Mouse (Mus musculus) embryonic facial prominence, embryonic 13.5 days (tissue): ENCODE measurements around the gene Zfp979. TPM values are rescaled to one million over a fixed set of nuclear protein-coding genes. Genes with fewer than 3 reads are reported as not detected.
"Not testable (repeated sequence)": the region's sequence is repeated elsewhere in the genome, so short reads cannot be mapped to it uniquely, and the experiment has no call there.

Experiments
- ATAC-seq: fragments of 200-750 bp; cut with Nextera tagmentation; 2 replicates; pipeline ENCODE4 v1.8.0; 2017; ENCODE audit warnings: low read depth; ENCODE audit not compliant: insufficient number of reproducible peaks, insufficient read depth, low FRiP score, low TSS enrichment
- H3K27ac ChIP-seq: fragments of 300-500 bp; sonication (generic); 2 replicates; pipeline ENCODE4 v1.5.1; 2015; ENCODE audit warnings: moderate library complexity, mild to moderate bottlenecking, inconsistent platforms
- H3K27me3 ChIP-seq: fragments of 300-500 bp; sonication (generic); 2 replicates; pipeline ENCODE4 v1.6.1; 2015; ENCODE audit warnings: mild to moderate bottlenecking, inconsistent platforms
- H3K36me3 ChIP-seq: fragments of 300-500 bp; sonication (generic); 2 replicates; pipeline ENCODE4 v1.6.1; 2015; ENCODE audit warnings: mild to moderate bottlenecking, inconsistent platforms
- H3K4me1 ChIP-seq: fragments of 300-500 bp; sonication (generic); 2 replicates; pipeline ENCODE4 v1.6.1; 2015; ENCODE audit warnings: inconsistent platforms
- H3K4me2 ChIP-seq: fragments of 300-500 bp; sonication (generic); 2 replicates; pipeline ENCODE4 v1.6.1; 2015; ENCODE audit warnings: moderate library complexity, mild to moderate bottlenecking, inconsistent platforms
- H3K4me3 ChIP-seq: fragments of 300-500 bp; sonication (generic); 2 replicates; pipeline ENCODE4 v1.5.1; 2015; ENCODE audit warnings: mild to moderate bottlenecking, inconsistent platforms
- H3K9ac ChIP-seq: fragments of 300-500 bp; sonication (generic); 2 replicates; pipeline ENCODE4 v1.6.1; 2015; ENCODE audit warnings: mild to moderate bottlenecking, inconsistent platforms
- H3K9me3 ChIP-seq: fragments of 300-500 bp; sonication (generic); 2 replicates; pipeline ENCODE4 v1.6.1; 2016; ENCODE audit warnings: inconsistent platforms
- WGBS: fragments of 180-500 bp; shearing (Covaris S2); methylation state at CpG from one replicate; pipeline ENCODE4 v1.1.7; 2015; ENCODE audit warnings: mixed read lengths; 5-methylcytosine and 5-hydroxymethylcytosine counted together
- polyA plus RNA-seq: library from polyadenylated mRNA; unstranded; fragments of >200 nt; fragmentation: Nextera tagmentation; extraction: Ambion mirVana; gene quantifications from 2 replicates; pipeline ENCODE4 v1.2.1, GENCODE M21; 2015

Gene Zfp979
- polyA plus RNA-seq: 2.4 and 2.8 TPM in 2 replicates

DNA sequence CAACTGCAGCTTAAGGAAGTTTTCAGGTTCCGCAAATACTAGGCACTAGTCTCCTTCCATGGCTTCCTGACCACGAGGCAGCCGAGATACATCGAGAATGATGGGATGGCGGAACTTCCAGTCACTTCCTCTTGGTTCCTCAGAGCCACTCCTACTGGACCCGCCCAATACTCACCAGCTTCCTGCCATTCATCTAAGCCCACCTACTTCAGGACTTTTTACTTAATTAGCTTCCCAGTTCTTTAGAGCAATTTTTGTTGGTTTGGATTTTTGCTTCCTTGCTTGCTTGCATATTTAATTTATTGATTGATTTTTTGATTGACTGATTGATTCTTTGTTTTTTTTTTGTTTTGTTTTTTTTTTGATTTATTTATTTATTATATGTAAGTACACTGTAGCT, at the start of gene Zfp979:
Gene Zfp979, minus strand, starts transcription at position 101 of the 400 bp plus-strand sequence.
- H3K4me1 ChIP-seq, H3K4me2 ChIP-seq, H3K36me3 ChIP-seq, ATAC-seq, H3K27ac ChIP-seq, H3K9me3 ChIP-seq, H3K9ac ChIP-seq, H3K27me3 ChIP-seq, H3K4me3 ChIP-seq: not testable (repeated sequence)
- WGBS: no CpG with 5 or more reads among the region's 6 CpGs

DNA sequence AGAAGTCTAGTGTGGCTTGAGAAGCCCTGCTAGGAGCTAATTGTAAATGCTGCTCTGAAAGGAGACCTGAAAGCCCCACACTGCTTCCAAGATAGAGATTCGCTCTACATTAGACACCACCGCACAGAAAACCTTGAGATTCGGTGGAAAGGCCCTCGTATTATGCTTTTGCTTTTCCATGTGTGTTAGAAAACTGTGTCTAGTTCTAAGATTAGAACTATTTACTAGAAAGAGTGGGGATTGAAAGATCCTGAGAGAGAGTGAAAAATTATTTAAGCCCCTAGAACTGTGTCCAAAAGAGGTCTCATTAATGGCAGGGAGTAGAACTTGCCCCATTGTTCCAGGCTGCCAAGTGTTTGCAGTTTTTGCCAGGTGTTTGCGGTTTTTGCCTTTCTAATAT, 12.9 kb upstream of the Zfp979 start:
- not testable (repeated sequence) for H3K4me3 ChIP-seq, H3K9ac ChIP-seq, H3K4me2 ChIP-seq, ATAC-seq, H3K27me3 ChIP-seq, H3K36me3 ChIP-seq, H3K4me1 ChIP-seq, H3K27ac ChIP-seq, H3K9me3 ChIP-seq
- 89% methylated on average over 5 of the region's 5 CpGs for WGBS

DNA sequence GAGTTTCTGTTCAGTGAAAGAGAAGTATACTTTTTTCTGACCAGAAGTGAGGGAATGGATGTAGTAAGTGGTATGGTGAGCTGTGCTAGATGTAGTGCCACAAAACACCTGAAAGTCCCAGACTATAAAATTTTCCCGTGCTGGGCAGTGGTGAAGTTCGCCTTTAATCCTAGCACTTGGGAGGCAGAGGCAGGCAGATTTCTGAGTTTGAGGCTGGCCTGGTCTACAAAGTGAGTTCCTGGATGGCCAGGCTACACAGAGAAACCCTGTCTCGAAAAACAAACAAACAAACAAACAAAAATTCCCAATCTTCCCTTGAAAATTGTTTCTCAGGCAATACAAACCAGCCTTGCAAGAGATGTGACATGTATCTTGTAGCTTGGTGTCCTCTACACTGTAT, 5.1 kb upstream of the Zfp979 start:
- WGBS: no CpG with 5 or more reads among the region's 3 CpGs
- H3K9me3 ChIP-seq, H3K4me1 ChIP-seq, H3K4me3 ChIP-seq, H3K27ac ChIP-seq, ATAC-seq, H3K27me3 ChIP-seq, H3K4me2 ChIP-seq, H3K9ac ChIP-seq, H3K36me3 ChIP-seq: not testable (repeated sequence)

GRCm38 (mm10) chr4:147641932-147642331, 381 bp downstream of the Zfp979 start:
- not testable (repeated sequence) for H3K9ac ChIP-seq, H3K4me1 ChIP-seq, H3K27ac ChIP-seq, ATAC-seq, H3K27me3 ChIP-seq, H3K36me3 ChIP-seq, H3K4me3 ChIP-seq, H3K4me2 ChIP-seq, H3K9me3 ChIP-seq
- 44% methylated on average over 2 of the region's 3 CpGs for WGBS

DNA sequence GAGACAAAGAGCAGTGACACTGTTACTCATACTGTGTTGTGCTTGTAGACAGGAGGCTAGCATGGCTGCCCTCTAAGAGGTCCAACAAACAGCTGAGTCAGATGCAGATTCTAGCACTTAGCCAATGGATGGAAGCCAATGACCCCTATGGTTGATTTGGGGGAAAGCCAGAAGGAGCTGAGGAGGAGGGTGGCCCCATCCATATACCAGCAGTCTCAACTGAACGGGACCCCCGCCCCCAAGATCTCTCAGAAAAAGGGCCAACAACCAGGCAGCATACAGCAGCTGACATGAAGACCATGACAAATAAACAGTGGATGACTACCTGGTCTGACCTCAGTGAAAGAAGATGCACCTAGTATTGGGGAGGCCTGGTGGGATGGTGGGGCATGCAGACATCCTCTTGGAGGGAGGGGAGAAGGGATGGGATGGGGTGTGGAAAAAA, 8.5 kb downstream of the Zfp979 start:
- H3K9ac ChIP-seq, H3K9me3 ChIP-seq, H3K27me3 ChIP-seq, H3K4me2 ChIP-seq, H3K27ac ChIP-seq, H3K4me1 ChIP-seq, H3K4me3 ChIP-seq, H3K36me3 ChIP-seq: not testable (repeated sequence)
- no CpG with 5 or more reads among the region's 2 CpGs for WGBS
- ATAC-seq: peak; percentile 88

DNA sequence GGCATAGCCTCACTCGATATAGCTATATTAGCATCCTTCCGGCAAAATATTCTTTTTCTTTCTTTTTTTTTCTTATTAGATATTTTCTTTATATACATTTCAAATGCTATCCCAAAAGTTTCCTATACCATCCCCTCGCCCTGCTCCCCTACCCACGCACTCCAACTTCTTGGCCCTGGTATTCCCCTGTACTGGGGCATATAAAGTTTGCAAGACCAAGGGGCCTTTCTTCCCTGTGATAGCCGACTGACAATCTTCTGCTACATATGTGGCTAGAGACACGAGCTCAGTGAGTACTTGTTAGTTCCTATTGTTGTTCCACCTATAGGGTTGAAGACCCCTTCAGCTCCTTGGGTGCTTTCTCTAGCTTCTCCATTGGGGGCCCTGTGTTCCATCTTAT, 35.8 kb downstream of the Zfp979 start:
- peaks cover 18% of the 10 kb centered on the region; the same call in 1 of the 2 replicates for H3K9me3 ChIP-seq
- H3K4me2 ChIP-seq, H3K4me1 ChIP-seq, H3K36me3 ChIP-seq, H3K9ac ChIP-seq, H3K4me3 ChIP-seq, ATAC-seq, H3K27ac ChIP-seq, H3K27me3 ChIP-seq: not testable (repeated sequence)
- WGBS: 79% methylated on average over 6 of the region's 6 CpGs

DNA sequence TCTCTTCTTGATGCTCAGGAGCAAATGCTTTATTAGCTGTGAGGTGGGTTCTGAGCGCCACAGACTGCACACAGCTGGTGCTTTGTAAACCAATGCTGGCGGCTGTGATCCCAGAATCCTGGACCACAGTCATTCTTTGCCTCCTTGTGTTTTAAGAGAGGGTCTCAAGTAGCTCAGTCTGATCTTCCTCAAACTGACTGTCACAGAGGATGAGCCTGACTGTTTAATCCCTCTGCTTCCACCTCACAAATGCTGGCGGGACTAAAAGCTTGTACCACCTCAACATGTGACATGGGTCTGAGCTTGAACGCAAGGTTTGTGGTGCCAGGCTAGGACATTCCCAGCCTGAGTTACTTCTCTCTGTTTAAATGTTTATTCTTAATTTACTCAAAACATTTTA, 36.8 kb downstream of the Zfp979 start:
- 82% methylated on average over 4 of the region's 4 CpGs for WGBS
- H3K4me2 ChIP-seq: no peak overlapping the region
- no peak for ATAC-seq

GRCm38 (mm10) chr4:147603806-147604205, 38.5 kb downstream of the Zfp979 start:
- H3K27ac ChIP-seq: no peak overlapping the region
- ATAC-seq: no peak
- no peak overlapping the region for H3K4me3 ChIP-seq
- H3K27me3 ChIP-seq: no peaks in the 10 kb centered on the region
- H3K36me3 ChIP-seq: no peaks in the 10 kb centered on the region
- H3K9ac ChIP-seq: no peak overlapping the region
- peaks cover 15% of the 10 kb centered on the region; the same call in 1 of the 2 replicates for H3K9me3 ChIP-seq
- no peaks in the 10 kb centered on the region for H3K4me1 ChIP-seq
- WGBS: 79% methylated on average over 4 of the region's 4 CpGs
- H3K4me2 ChIP-seq: no peak overlapping the region

More for the DNA sequence above, 36.8 kb downstream of the Zfp979 start:
- H3K9ac ChIP-seq: no peak overlapping the region
- H3K36me3 ChIP-seq: no peaks in the 10 kb centered on the region
- no peaks in the 10 kb centered on the region for H3K27me3 ChIP-seq
- no peak overlapping the region for H3K4me3 ChIP-seq
- H3K9me3 ChIP-seq: peaks cover 15% of the 10 kb centered on the region; the same call in 1 of the 2 replicates
- no peaks in the 10 kb centered on the region for H3K4me1 ChIP-seq
- no peak overlapping the region for H3K27ac ChIP-seq

DNA sequence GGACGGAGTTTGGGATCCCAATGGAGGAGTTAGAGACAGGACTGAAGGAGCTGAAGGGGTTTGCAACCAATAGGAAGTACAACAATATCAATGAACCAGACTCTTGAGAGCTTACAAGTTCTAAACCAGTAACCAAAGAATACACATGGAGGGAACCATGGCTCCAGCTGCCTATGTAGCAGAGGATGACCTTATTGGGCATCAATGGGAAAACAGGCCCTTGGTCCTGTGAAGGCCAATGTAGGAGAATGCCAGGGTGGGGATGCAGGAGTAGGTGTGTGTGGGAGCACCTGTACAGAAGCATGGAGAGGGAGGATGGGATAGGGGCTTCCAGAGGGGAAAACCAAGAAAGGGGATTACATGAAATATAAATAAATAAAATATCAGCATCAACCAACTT, 40.4 kb downstream of the Zfp979 start:
- ATAC-seq: no peak
- WGBS: 41% methylated on average over 1 of the region's 1 CpGs
- Histone ChIP-seq H3K4me2 (no peak overlapping the region), H3K9ac (no peak overlapping the region), H3K4me3 (no peak overlapping the region), H3K27ac (no peak overlapping the region), H3K9me3 (peaks cover 12% of the 10 kb centered on the region; the same call in 1 of the 2 replicates), H3K4me1 (no peaks in the 10 kb centered on the region), H3K27me3 (no peaks in the 10 kb centered on the region), H3K36me3 (no peaks in the 10 kb centered on the region)

DNA sequence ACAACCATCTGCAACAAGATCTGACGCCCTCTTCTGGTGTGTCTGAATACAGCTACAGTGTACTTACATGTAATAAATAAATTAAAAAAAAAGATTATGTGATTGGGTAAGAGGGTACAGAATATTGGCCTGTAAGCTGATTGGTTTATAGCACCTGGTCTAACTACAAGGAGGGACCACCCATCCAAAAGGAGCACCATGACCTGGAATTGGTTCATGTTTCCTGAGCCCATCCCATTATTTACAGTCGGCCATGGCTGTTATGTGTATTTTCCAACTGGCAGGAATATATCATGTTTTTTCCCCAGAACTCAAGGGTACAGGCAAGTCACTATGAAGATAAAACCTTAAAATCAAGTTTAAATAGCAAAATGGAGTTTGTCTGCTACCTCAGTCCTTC, 43.5 kb downstream of the Zfp979 start:
- H3K36me3 ChIP-seq: no peaks in the 10 kb centered on the region
- no peak for ATAC-seq
- H3K4me2 ChIP-seq: no peak overlapping the region
- H3K4me1 ChIP-seq: no peaks in the 10 kb centered on the region
- H3K4me3 ChIP-seq: no peak overlapping the region
- peaks cover 10% of the 10 kb centered on the region; the same call in 1 of the 2 replicates for H3K9me3 ChIP-seq
- H3K27me3 ChIP-seq: no peaks in the 10 kb centered on the region
- WGBS: 59% methylated on average over 2 of the region's 2 CpGs
- no peak overlapping the region for H3K27ac ChIP-seq
- H3K9ac ChIP-seq: no peak overlapping the region

DNA sequence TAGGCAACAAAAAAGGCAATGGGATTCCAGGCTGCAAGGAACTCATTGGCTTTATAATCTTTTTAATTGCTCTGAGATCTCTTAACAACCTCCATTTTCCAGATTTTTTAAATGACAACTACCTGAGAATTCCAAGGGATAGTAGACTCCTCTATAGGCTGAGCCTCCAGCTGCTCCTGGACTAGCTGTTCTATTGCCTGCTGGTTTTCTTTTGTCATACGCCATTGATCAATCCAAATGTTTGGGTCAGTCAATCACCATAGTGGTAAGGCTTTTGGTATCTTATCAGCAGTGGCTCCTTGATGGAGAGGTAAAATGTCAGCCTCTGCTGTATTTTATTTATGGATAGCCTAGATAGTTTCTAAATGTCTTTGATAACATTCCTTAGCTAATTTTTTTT, 44.6 kb downstream of the Zfp979 start:
- H3K36me3 ChIP-seq: no peaks in the 10 kb centered on the region
- no peaks in the 10 kb centered on the region for H3K27me3 ChIP-seq
- H3K9ac ChIP-seq: no peak overlapping the region
- H3K4me3 ChIP-seq: no peak overlapping the region
- no peak for ATAC-seq
- no peak overlapping the region for H3K27ac ChIP-seq
- H3K4me2 ChIP-seq: no peak overlapping the region
- peaks cover 10% of the 10 kb centered on the region; the same call in 1 of the 2 replicates for H3K9me3 ChIP-seq
- WGBS: 55% methylated on average over 1 of the region's 1 CpGs
- no peaks in the 10 kb centered on the region for H3K4me1 ChIP-seq

GRCm38 (mm10) chr4:147594630-147595029, 47.7 kb downstream of the Zfp979 start:
- H3K27ac ChIP-seq, H3K4me1 ChIP-seq, H3K4me3 ChIP-seq, ATAC-seq, H3K9ac ChIP-seq, H3K4me2 ChIP-seq, H3K27me3 ChIP-seq, H3K36me3 ChIP-seq: not testable (repeated sequence)
- 83% methylated on average over 3 of the region's 3 CpGs for WGBS
- H3K9me3 ChIP-seq: peaks cover 10% of the 10 kb centered on the region; the same call in 1 of the 2 replicates
